Mouse (Mus musculus) gastrocnemius, adult 8-10 months (tissue): ENCODE measurements around the gene Zbtb17. TPM values are rescaled to one million over a fixed set of nuclear protein-coding genes. Genes with fewer than 3 reads are reported as not detected.
A peak's percentile ranks its signal among the peaks of the same experiment; 100 is the strongest.

ENCODE experiments used
- DNase-seq, 2 experiments: peaks; one replicate each; pipeline ENCODE4 v3.0.0; 2022; ENCODE audit warnings: low spot score in 2 of 2
- total RNA-seq, 4 experiments: library from RNA; stranded (reverse); gene quantifications; 2 replicates each; pipeline ENCODE4 v1.2.4; 2022

Gene Zbtb17
- total RNA-seq, 4 experiments from 2014 or later: 30.2 to 38.3 (median 33.0) TPM

GRCm38 (mm10) chr4:141458236-141458635 lies 13.8 kb downstream of the Zbtb17 start:
- peak; percentile 74 to 84 for DNase-seq

DNA sequence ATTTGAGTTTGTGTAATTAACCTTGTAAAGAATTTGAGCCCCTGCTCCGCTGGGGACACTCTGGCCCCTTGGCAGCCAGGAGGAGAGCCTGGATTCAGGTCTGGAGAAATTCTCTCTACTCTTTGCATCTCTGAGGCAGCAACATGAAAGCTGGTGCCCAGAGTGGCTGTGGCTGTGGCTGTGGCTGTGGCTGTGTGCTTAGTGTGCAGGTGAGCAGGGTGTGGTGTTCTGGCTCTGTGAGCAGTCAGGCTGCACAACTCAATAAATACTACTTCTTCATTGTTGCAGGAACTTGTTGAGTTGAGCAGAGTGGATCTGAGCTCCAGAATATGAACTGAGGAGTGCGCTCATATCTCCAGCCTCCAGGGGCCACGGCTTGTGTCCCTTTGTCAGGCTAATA lies 14.4 kb downstream of the Zbtb17 start:
- DNase-seq: no peak

- no peak for DNase-seq
Observed at GRCm38 (mm10) chr4:141459766-141460165, 15.3 kb downstream of the Zbtb17 start.

GRCm38 (mm10) chr4:141460481-141460880 lies 16.0 kb downstream of the Zbtb17 start:
- DNase-seq: no peak

- DNase-seq: no peak
Observed at GRCm38 (mm10) chr4:141461088-141461487, 16.6 kb downstream of the Zbtb17 start.

- DNase-seq: no peak
Observed at GRCm38 (mm10) chr4:141461576-141461975, 17.1 kb downstream of the Zbtb17 start.

GRCm38 (mm10) chr4:141463472-141463871 lies 19.0 kb downstream of the Zbtb17 start:
- no peak for DNase-seq

DNA sequence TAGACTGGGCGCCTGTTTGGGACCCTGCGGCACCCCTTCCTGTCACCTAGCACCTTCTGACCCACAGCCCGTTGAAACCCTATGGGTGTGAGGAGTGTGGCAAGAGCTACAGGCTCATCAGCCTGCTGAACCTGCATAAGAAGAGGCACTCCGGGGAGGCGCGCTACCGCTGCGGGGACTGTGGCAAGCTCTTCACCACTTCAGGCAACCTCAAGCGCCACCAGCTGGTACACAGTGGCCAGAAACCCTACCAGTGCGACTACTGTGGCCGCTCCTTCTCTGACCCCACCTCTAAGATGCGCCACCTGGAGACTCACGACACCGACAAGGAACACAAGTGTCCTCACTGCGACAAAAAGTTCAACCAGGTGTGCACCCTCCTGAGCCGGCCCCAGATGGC lies 20.3 kb downstream of the Zbtb17 start:
- no peak for DNase-seq

DNA sequence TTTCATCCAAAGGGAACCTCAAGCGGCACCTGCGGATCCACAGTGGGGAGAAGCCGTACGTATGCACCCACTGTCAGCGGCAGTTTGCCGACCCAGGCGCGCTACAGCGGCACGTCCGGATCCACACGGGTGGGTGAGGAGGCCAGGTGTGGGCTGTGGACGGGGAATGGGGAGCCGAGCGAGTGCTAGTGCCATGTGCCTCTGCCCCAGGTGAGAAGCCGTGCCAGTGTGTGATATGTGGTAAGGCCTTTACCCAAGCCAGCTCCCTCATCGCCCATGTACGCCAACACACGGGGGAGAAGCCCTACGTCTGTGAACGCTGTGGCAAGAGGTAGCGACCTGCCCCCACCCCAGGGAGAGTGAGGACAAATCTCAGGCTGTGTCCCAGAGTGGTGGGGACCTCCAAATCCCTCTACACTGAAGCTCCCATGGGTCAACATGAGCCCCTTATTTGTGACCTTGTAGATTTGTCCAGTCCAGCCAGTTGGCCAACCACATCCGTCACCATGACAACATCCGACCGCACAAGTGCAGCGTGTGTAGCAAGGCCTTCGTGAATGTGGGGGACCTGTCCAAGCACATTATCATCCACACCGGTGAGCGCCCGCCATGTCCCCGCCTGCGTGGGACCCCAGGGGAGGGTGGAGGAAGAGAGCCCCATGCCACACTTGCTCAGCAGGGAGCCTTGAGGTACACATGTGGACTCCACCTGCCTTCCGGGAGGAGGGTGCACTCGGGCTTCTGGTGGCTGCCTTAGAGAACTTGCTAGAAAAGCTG lies 21.2 kb downstream of the Zbtb17 start:
- DNase-seq: no peak

DNA sequence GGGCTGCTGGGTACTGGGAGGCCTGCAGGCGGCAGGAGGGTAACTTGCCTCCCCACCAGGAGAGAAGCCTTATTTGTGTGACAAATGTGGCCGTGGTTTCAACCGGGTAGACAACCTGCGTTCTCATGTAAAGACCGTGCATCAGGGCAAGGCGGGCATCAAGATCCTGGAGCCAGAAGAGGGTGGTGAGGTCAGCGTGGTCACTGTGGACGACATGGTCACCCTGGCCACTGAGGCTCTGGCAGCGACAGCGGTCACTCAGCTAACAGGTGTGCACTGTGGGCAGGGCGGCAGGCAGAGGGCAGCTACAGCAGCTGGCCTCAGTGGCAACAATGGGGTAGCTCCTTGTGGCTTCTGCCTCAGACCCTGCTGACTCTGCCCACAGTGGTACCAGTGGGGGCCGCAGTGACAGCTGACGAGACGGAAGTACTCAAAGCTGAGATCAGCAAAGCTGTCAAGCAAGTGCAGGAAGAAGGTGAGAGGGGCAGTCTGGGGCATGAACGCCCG lies 21.9 kb downstream of the Zbtb17 start:
- DNase-seq: no peak

GRCm38 (mm10) chr4:141466844-141467580 lies 22.6 kb downstream of the Zbtb17 start:
- DNase-seq: no peak

DNA sequence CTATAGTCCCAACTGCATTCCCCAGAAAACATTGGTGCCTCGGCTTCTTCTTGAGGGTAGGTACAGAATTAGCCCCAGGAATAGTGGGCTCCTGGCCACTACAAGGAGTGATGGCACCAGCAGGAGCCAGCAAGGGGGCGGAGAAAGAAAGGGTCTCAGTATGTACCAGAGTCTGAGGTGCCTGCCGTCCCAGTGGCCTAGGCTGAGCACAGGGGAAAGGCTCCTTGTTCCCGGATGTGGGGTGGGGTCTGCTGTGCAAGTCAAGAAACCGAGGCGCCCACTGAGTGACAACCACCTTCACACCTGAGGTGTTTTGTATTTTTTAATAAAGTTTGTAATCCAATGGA lies 23.1 kb downstream of the Zbtb17 start:
- no peak for DNase-seq

DNA sequence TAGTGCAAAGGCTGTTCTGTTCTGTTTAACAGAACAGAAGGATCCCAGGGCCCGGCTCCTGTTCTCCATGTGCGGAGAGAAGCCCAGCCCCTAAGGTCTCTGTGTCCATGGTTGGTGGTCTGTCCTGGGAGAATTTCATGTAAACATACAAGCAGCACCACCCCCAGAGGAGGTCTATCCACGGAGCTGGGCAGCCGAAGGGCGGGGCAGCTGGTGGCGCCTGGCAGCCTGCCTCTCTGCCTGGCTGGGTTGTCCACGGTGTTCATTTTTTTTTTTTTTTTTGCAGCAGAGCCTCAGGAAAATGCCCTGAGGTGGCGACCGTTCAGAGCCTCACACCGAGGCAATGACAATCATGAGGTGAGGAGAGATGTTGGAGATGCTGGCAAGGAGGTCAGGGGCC lies 24.1 kb downstream of the Zbtb17 start:
- no peak for DNase-seq

- no peak for DNase-seq
Observed at GRCm38 (mm10) chr4:141469343-141469742, 24.9 kb downstream of the Zbtb17 start.

- DNase-seq: no peak
Observed at GRCm38 (mm10) chr4:141471491-141471890, 27.0 kb downstream of the Zbtb17 start.

- no peak for DNase-seq
Observed at GRCm38 (mm10) chr4:141472641-141473321, 28.3 kb downstream of the Zbtb17 start.

- no peak for DNase-seq
Observed at GRCm38 (mm10) chr4:141474431-141474830, 30.0 kb downstream of the Zbtb17 start.

- DNase-seq: peak; percentile 41 to 52
Observed at GRCm38 (mm10) chr4:141477681-141478102, 33.2 kb downstream of the Zbtb17 start.

DNA sequence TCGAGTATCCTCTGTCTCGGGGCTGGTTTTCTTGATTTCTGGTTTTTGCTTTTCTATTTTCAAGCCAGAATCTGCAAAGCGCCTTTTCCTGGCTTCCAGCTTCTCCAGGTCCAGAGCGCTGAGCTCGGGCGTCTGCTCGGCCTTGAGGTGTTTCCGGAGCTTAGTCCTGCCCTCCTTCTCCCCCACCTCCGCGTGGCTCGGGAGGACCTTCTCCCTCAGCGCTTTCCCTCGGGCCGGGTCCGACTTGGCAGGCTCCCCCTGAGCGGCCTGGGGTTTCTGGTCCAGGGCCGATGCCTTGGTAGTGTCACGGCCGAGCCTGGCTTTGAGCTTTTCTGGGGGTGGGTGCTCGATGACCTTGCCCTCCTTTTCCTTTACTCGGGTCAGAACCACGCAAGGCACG lies 33.8 kb downstream of the Zbtb17 start:
- DNase-seq: no peak

DNA sequence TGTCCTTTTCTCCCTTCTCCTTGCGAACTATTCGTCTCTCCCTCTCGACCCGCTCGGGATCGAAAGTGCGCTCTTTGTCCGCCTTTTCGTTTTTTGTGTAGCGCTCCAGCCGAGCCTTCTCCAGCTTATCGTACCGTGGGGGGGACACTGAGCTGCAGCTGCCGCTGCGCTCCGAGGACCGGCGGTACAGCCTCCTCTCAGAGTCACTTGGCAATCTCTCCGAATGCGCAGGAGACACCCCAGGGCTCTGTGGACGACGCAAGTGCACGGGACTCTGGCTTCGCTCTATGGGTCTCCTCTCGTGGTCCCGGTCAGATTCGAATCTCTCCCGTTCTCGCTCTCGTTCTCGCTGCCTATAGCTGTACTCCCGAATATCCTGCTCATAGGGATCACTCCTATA lies 34.3 kb downstream of the Zbtb17 start:
- DNase-seq: no peak

GRCm38 (mm10) chr4:141479411-141479810 lies 35.0 kb downstream of the Zbtb17 start:
- no peak for DNase-seq

DNA sequence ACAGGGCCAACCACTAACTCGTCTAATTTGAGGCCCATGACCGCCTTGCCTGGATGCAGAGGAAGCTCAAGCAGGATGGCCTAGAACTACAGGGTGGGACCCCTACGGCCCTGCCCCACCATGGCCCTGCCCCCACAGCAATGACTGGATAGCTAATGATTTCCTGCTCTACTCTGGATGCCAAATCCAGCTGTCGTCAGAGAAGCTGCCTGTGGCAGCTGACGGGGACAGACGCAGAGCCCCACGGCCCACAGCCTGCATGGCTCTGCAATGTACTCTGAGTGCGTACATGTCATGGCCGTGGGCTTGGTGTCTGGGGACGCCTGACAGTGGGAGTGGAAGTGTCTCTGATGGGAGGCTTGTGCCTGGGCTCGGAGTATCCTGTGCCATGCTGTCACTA lies 39.6 kb downstream of the Zbtb17 start:
- no peak for DNase-seq
